Mouse (Mus musculus): ENCODE measurements at regions not wholly inside any gene's neighbourhood (a gene's known extent, or its start where the extent isn't known, plus 50 kb on each side); places are given as distances from the start of the nearest gene placed in this dataset.

DNA sequence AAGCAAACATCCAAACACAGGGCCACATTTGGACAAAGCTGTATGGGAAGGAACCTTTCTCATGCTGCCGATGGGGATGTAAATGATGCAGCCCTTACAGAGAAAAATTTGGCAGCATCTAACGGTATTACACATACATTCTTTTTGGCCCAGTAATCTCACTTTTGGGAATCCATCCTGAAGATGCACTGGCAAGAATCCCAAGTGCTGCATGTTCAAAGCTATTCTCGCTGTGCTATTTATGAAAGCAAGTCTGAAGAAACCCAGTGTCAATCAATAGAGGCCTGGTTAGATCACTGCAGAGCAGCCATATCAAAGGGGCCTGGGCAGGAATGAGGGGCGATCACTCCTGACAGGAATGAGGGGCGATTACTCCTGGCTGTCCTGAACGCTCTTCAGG is 122.0 kb upstream of the Magi3 start:
- TF ChIP-seq EP300 (IDR thresholded peaks at IDR 0.05) (no peak), CTCF (IDR thresholded peaks at IDR 0.05) (no peak)

Measured in lung, postnatal 0 days (tissue).